Mouse (Mus musculus) cerebellum, adult 2 months (tissue): Measurements from ENCODE around the gene Kcnmb3.

ENCODE experiments used
- CTCF ChIP-seq: fragments of 200-500 bp; IDR thresholded peaks from 2 replicates; pipeline ENCODE4 v1.5.1; 2011; ENCODE audit warnings: low read depth, mild to moderate bottlenecking, control low read depth, low read length, moderate library complexity, borderline replicate concordance; ENCODE audit not compliant: insufficient read depth
- POLR2A ChIP-seq: fragments of 200-500 bp; IDR thresholded peaks from 2 replicates; pipeline ENCODE4 v1.6.1; 2011; ENCODE audit warnings: low read length, control low read depth, borderline replicate concordance; ENCODE audit not compliant: insufficient read depth

GRCm38 (mm10) chr3:32490076-32490927 is 1.7 kb downstream of the Kcnmb3 start:
- TF ChIP-seq POLR2A (no peak), CTCF (no peak)
